Mouse (Mus musculus) monocyte, adult 5-6 weeks (primary cell): ENCODE results near the gene Palm. TPM values are rescaled to one million over a fixed set of nuclear protein-coding genes. Genes with fewer than 3 reads are reported as not detected.

Source experiments
- ATAC-seq: fragments of 153-309, 156-312 bp; replicated peaks from 2 replicates; pipeline ENCODE4 v1.8.0; 2017; ENCODE audit warnings: mild to moderate bottlenecking; ENCODE audit not compliant: low TSS enrichment, insufficient number of reproducible peaks, severe bottlenecking, poor library complexity, low FRiP score
- total RNA-seq: library from RNA; stranded (forward); fragments of 200-1000, 200-491, 200-594 nt; gene quantifications from 3 replicates; pipeline ENCODE4 v1.2.3, GENCODE M21; 2017

Palm gene
- total RNA-seq, 1 experiment from 2014 or later = 27.0 TPM

GRCm38 (mm10) chr10:79858416-79859074, 65.2 kb downstream of the Palm start:
- no peak for ATAC-seq

- no peak for ATAC-seq
Measured at GRCm38 (mm10) chr10:79859116-79859515, 65.7 kb downstream of the Palm start.

GRCm38 (mm10) chr10:79860079-79860911, 66.9 kb downstream of the Palm start:
- no peak for ATAC-seq

GRCm38 (mm10) chr10:79861230-79862048, 68.1 kb downstream of the Palm start:
- ATAC-seq = no peak

- ATAC-seq = no peak
Measured at GRCm38 (mm10) chr10:79862049-79862788, 68.8 kb downstream of the Palm start.

DNA sequence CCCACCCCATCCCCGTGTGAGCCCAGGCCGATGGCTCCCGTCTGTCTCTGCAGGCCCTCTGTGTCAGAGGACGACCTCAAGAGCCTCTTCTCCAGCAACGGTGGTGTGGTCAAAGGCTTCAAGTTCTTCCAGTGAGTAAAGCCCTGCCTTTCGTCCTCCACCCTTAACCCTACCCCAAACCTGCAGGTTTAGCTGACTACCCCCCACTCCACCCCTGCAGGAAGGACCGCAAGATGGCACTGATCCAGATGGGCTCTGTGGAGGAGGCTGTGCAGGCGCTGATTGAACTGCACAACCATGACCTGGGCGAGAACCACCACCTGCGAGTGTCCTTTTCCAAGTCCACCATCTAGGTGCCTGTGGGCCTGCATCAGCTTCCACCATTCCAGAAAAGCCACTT, 69.6 kb downstream of the Palm start:
- ATAC-seq = no peak

DNA sequence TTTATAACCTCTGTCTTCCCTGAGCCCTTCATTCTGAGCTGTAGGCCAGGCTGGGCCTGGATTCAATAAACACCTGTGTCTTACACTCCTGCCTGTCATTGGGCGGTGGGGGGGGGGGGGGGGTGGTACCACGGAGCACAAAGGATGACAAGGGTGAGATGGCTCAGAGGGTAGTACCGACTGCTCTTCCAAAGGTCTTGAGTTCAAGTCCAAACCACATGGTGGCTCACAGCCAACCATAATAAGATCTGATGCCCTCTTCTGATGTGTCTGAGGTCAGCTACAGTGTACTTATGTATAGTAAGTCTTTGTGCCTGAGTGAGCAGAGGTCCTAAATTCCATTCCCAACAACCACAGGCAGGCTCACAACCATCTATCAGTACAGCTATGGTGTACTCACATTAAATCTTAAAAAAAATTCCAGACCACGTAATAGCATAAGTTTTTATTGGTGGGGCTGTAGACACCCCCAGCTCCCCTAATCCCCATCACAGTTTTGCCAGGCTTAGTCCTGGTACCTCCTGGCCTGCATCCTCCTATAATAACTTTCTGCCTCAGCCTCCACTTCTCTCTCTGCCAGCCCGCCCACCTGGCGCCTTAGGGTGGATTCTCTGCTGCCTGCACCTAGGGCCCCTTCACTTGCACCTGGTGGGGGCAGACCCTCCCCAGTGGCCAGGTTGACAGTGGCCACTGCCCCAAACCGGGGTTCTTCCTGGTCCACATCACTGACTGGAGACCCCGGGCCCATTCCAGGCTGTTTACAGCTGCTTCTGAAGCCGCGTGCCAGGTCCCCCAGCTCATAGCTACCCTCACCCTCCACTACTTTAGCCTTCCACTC, 71.2 kb downstream of the Palm start:
- no peak for ATAC-seq

DNA sequence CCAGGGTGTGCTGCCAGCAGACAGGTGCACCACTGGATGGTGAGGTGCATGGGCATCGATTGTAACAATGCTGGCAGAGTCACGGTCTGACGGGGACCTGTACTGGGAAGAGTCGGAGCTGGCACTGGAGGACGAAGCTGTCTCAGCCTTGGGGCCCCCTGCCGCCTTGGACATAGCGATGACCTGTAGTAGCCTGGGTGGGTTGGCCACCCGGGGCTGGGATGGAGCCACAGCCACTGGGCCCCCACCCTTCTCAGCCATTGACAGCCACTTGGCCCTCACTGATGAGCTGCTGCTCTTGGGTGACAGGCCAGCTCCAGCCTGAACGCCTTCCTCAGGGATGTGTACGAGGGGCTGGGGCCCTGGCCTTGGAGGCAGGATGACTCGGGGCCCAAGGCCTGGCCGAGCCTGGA, 71.8 kb downstream of the Palm start:
- no peak for ATAC-seq

DNA sequence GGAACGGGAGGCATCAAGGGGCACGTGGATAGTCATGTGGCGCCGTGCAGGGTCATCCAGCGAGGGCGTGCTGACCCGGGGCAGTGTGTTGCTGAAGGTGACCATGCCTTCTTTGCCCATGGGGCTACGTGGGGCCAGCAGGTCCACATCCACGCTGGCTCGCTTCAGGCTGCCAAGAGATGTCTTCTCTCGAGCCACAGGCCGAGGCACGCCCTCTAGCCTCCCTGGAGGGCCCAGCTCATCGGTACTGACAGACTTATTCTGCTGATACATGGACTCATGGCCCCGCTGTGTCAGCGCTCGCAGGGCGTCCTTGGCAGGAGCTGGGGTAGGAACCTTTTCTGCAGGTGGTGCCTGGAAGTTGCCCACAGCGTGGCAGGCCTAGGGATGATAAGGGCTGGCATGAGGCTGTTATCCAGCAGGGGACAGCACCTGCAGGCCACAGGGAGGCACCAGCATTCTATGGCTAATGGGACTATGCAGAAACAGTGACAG, 72.5 kb downstream of the Palm start:
- no peak for ATAC-seq

DNA sequence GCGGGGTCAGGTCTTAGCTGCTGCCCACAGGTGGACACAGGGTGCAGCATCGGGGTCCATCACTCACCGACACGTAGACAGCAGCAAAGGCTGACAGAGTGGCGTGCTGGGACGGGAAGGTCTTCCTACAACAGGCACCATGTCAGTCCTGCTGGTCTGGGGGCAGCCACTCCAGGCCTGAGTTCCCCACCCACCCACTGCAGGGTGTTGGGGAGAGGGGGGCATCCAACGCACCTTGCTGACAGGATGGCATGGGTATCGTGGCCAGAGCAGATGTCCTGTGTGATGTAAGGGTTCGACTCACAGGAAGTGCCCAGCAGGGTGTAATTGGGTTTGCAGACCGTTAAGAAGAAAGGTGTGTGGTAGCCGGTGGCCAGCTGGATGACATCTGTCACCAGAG, 73.2 kb downstream of the Palm start:
- ATAC-seq = no peak

Other genes with a start within 250 kb of the Palm start
- gene Mier2, start 238.4 kb upstream of the Palm start, total RNA-seq = 10.0 to 20.6 TPM (median 14.6 TPM) in 3 replicates
- not detected in 3 replicates for gene Theg, start 206.2 kb upstream of the Palm start, total RNA-seq
- gene C2cd4c, start 179.5 kb upstream of the Palm start, total RNA-seq = not detected in 3 replicates
- not detected in 3 replicates for gene Shc2, start 155.7 kb upstream of the Palm start, total RNA-seq
- gene Odf3l2, start 147.8 kb upstream of the Palm start, total RNA-seq = not detected in 3 replicates
- not detected in 3 replicates for gene Madcam1, start 129.0 kb upstream of the Palm start, total RNA-seq
- 8.9 to 28.4 TPM (median 25.4 TPM) in 3 replicates for gene Tpgs1, start 124.2 kb upstream of the Palm start, total RNA-seq
- 76.0 to 109 TPM (median 89.7 TPM) in 3 replicates for gene Cdc34, start 111.4 kb upstream of the Palm start, total RNA-seq
- gene Gzmm, start 104.6 kb upstream of the Palm start, total RNA-seq = 0.29 to 17.0 TPM (median 3.0 TPM) in 3 replicates
- gene Bsg, start 89.1 kb upstream of the Palm start, total RNA-seq = 158 to 185 TPM (median 179 TPM) in 3 replicates
- not detected in 3 replicates for gene Hcn2, start 76.9 kb upstream of the Palm start, total RNA-seq
- gene Polrmt, start 47.0 kb upstream of the Palm start, total RNA-seq = 8.3 to 15.9 TPM (median 10.4 TPM) in 3 replicates
- not detected in 3 replicates for gene Fgf22, start 38.5 kb upstream of the Palm start, total RNA-seq
- gene Rnf126, start 26.6 kb upstream of the Palm start, total RNA-seq = 3.5 to 18.0 TPM (median 8.8 TPM) in 3 replicates
- gene Fstl3, start 16.3 kb upstream of the Palm start, total RNA-seq = 1.3 to 3.3 TPM (median 2.0 TPM) in 3 replicates
- gene Prss57, start 2.6 kb upstream of the Palm start, total RNA-seq = 0.21 to 2.1 TPM in 2 of 3 replicates, not detected in the other
- not detected in 3 replicates for gene Misp, start 27.4 kb downstream of the Palm start, total RNA-seq
- 55.7 to 124 TPM (median 78.8 TPM) in 3 replicates for gene Ptbp1, start 60.9 kb downstream of the Palm start, total RNA-seq
- not detected in 3 replicates for gene Prtn3, start 80.9 kb downstream of the Palm start, total RNA-seq
- gene Plppr3, start 81.1 kb downstream of the Palm start, total RNA-seq = 0.95 TPM in 1 of 3 replicates, not detected in the others
- not detected in 3 replicates for gene Elane, start 92.7 kb downstream of the Palm start, total RNA-seq
- gene Cfd, start 97.3 kb downstream of the Palm start, total RNA-seq = not detected in 3 replicates
- 13.3 to 16.8 TPM (median 13.3 TPM) in 3 replicates for gene Med16, start 115.4 kb downstream of the Palm start, total RNA-seq
- gene Gm26602, start 117.3 kb downstream of the Palm start, total RNA-seq = not detected in 3 replicates
- gene Kiss1r, start 123.4 kb downstream of the Palm start, total RNA-seq = 0.39 TPM in 1 of 3 replicates, not detected in the others
- 23.4 to 53.8 TPM (median 35.4 TPM) in 3 replicates for gene R3hdm4, start 127.6 kb downstream of the Palm start, total RNA-seq
- gene Arid3a, start 133.5 kb downstream of the Palm start, total RNA-seq = 35.3 to 38.9 TPM (median 36.8 TPM) in 3 replicates
- 7.8 to 14.2 TPM (median 8.8 TPM) in 3 replicates for gene Wdr18, start 166.6 kb downstream of the Palm start, total RNA-seq
- gene Grin3b, start 177.1 kb downstream of the Palm start, total RNA-seq = not detected in 3 replicates
- gene Tmem259, start 190.8 kb downstream of the Palm start, total RNA-seq = 49.0 to 80.6 TPM (median 59.1 TPM) in 3 replicates
- gene Cnn2, start 195.0 kb downstream of the Palm start, total RNA-seq = 210 to 295 TPM (median 228 TPM) in 3 replicates
- 33.6 to 53.0 TPM (median 45.9 TPM) in 3 replicates for gene Abca7, start 202.9 kb downstream of the Palm start, total RNA-seq
- gene Arhgap45, start 223.1 kb downstream of the Palm start, total RNA-seq = 356 to 478 TPM (median 365 TPM) in 3 replicates
- gene Polr2e, start 246.2 kb downstream of the Palm start, total RNA-seq = 83.4 to 130 TPM (median 95.9 TPM) in 3 replicates